ENCODE assay signal across 8 mouse cellular contexts in the genomic region with DNA sequence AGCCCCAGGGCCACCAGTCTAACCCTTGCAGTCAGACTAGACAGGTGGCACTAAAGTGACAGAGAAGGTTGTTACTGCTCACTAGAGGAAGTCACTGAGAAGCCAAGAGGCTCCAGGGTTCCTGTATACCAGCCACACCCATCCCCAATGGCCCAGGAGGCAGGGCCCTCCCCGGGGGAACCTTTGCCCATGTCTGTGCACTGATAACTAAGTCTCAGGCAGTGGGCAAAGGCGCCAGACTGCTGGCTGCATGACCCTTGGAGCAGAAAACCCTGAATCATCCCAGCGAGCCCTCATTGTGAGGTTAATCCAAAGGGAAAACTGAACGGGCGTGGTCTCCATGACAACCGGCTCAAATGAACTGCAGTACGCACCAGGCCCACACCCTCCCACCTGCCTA.
DNase-seq lines count a peak whose midpoint lies in the region; ATAC-seq and TF ChIP-seq lines count a peak whose summit lies in the region.
"Had no signal": no experiment of that assay in that cellular context is flagged by ENCODE, and none has a peak within 500 bp of the region (broad histone marks: within the 10 kb centered on the region; RNA-seq: fewer than 3 reads in every experiment).

No protein-coding gene starts in this region.

- H3K27ac ChIP-seq in intestine, embryonic 14.5 days (ENCODE audit: low read depth) = 0 out of 2 replicates have a peak overlapping the region, but pooled peaks have one; percentile 24
- peak overlapping the region; percentile 99 for H3K27ac ChIP-seq in small intestine, adult 2 months (ENCODE audit: insufficient read depth, low read depth, low read length)
- H3K27ac ChIP-seq in hindbrain, embryonic 12.5 days = no peak overlapping the region
- H3K27ac ChIP-seq: hindbrain, embryonic 14.5 days had no signal

- no peaks in the 10 kb centered on the region for H3K27me3 ChIP-seq in intestine, embryonic 14.5 days (replicated peaks; ENCODE audit: control insufficient read depth, insufficient read depth, low read length)
- H3K27me3 ChIP-seq in small intestine, adult 2 months (ENCODE audit: control insufficient read depth, insufficient read depth, low read length) = no peaks in the 10 kb centered on the region
- H3K27me3 ChIP-seq in hindbrain, embryonic 12.5 days = no peaks in the 10 kb centered on the region

- TF ChIP-seq CTCF in small intestine, adult 2 months (IDR thresholded peaks at IDR 0.05; ENCODE audit: extremely low read depth, insufficient read length, insufficient replicate concordance, low read depth, low read length) = no peak

- 68% methylated on average over 7 of the region's 7 CpGs for WGBS in intestine, embryonic 14.5 days
- WGBS in small intestine, adult 2 months = 25% methylated on average over 7 of the region's 7 CpGs
- WGBS in hindbrain, embryonic 12.5 days = 54% methylated on average over 7 of the region's 7 CpGs

- ATAC-seq in intestine, embryonic 14.5 days (replicated peaks; ENCODE audit: low FRiP score, low TSS enrichment, low read depth) = peak; percentile 57; the same call in 1 of the 2 replicates
- ATAC-seq in hindbrain, embryonic 12.5 days (ENCODE audit: low FRiP score) = no peak

- no peak overlapping the region for H3K4me2 ChIP-seq in intestine, embryonic 14.5 days (ENCODE audit: low read length)
- H3K4me2 ChIP-seq in hindbrain, embryonic 12.5 days (replicated peaks) = no peak overlapping the region
- H3K4me2 ChIP-seq: hindbrain, embryonic 14.5 days had no signal

- no peak for TF ChIP-seq POLR2A in small intestine, adult 2 months (IDR thresholded peaks at IDR 0.05; ENCODE audit: low read depth, low read length)

- H3K4me1 ChIP-seq in intestine, embryonic 14.5 days (replicated peaks; ENCODE audit: control insufficient read depth, insufficient read depth, low read length) = peaks cover 9% of the 10 kb centered on the region; the same call in 1 of the 2 replicates
- peaks cover 79% of the 10 kb centered on the region for H3K4me1 ChIP-seq in small intestine, adult 2 months (ENCODE audit: control insufficient read depth, insufficient read depth, insufficient read length, low read length)
- H3K4me1 ChIP-seq in hindbrain, embryonic 12.5 days = peaks cover 19% of the 10 kb centered on the region

- no peak overlapping the region for H3K4me3 ChIP-seq in intestine, embryonic 14.5 days (ENCODE audit: low read depth, low read length)
- H3K4me3 ChIP-seq in small intestine, adult 2 months (ENCODE audit: low read depth, low read length) = no peak overlapping the region
- H3K4me3 ChIP-seq in hindbrain, embryonic 12.5 days = no peak overlapping the region

- DNase-seq in T-cell, adult 2 months (ENCODE audit: low spot score) = peak; percentile 28
- DNase-seq in intestine, embryonic 14.5 days (ENCODE audit: low spot score) = no peak
- DNase-seq in kidney, postnatal 4 days = peak; percentile 46 to 67
- DNase-seq in cerebellum, postnatal 25 days = no peak
- DNase-seq in layer of hippocampus, adult 8-10 months (ENCODE audit: low spot score in 2 of 2) = no peak

- H3K9ac ChIP-seq in intestine, embryonic 14.5 days (ENCODE audit: low read length) = no peak overlapping the region
- H3K9ac ChIP-seq in hindbrain, embryonic 12.5 days = no peak overlapping the region
- H3K9ac ChIP-seq: hindbrain, embryonic 14.5 days had no signal

- H3K9me3 ChIP-seq in intestine, embryonic 14.5 days (ENCODE audit: control insufficient read depth, low read length) = no peaks in the 10 kb centered on the region
- H3K9me3 ChIP-seq in hindbrain, embryonic 12.5 days (replicated peaks) = no peaks in the 10 kb centered on the region

- no peaks in the 10 kb centered on the region for H3K36me3 ChIP-seq in intestine, embryonic 14.5 days (ENCODE audit: control insufficient read depth, insufficient read depth, low read length)
- peaks cover 20% of the 10 kb centered on the region for H3K36me3 ChIP-seq in small intestine, adult 2 months (ENCODE audit: control insufficient read depth, insufficient read depth, low read length)
- H3K36me3 ChIP-seq in hindbrain, embryonic 12.5 days = no peaks in the 10 kb centered on the region

Comparison
In these comparisons a context has a peak if more than half of its experiments do, and no peak if none do; other contexts are left out.
1. DNase-seq: peak in T-cell, adult 2 months (single experiment) and kidney, postnatal 4 days (2 of 2); none in intestine, embryonic 14.5 days (single experiment), cerebellum, postnatal 25 days (0 of 2) and layer of hippocampus, adult 8-10 months (0 of 2).